Mouse (Mus musculus): ENCODE results near the gene Nae1. TPM values are rescaled to one million over a fixed set of nuclear protein-coding genes. Genes with fewer than 3 reads are reported as not detected.
"Not testable (repeated sequence)": the region's sequence is repeated elsewhere in the genome, so short reads cannot be mapped to it uniquely, and the experiment has no call there.

The Nae1 gene
- 10 to 100 TPM; 39.6 to 48.0 TPM for total RNA-seq (2021)
- long read RNA-seq, experiment 1, transcript Nae1-201 (20 exons, 1,808 nt): major isoform, 33 of 44 reads
- long read RNA-seq, experiment 1, partial matches to known transcripts: 3 of 44 reads
- long read RNA-seq, experiment 1, other reads (novel, unspliced or antisense): 8 of 44 reads
- long read RNA-seq, experiment 2, transcript Nae1-201 (20 exons, 1,808 nt): major isoform, 58 of 70 reads
- long read RNA-seq, experiment 2, partial matches to known transcripts: 0 of 70 reads
- long read RNA-seq, experiment 2, other reads (novel, unspliced or antisense): 12 of 70 reads

DNA sequence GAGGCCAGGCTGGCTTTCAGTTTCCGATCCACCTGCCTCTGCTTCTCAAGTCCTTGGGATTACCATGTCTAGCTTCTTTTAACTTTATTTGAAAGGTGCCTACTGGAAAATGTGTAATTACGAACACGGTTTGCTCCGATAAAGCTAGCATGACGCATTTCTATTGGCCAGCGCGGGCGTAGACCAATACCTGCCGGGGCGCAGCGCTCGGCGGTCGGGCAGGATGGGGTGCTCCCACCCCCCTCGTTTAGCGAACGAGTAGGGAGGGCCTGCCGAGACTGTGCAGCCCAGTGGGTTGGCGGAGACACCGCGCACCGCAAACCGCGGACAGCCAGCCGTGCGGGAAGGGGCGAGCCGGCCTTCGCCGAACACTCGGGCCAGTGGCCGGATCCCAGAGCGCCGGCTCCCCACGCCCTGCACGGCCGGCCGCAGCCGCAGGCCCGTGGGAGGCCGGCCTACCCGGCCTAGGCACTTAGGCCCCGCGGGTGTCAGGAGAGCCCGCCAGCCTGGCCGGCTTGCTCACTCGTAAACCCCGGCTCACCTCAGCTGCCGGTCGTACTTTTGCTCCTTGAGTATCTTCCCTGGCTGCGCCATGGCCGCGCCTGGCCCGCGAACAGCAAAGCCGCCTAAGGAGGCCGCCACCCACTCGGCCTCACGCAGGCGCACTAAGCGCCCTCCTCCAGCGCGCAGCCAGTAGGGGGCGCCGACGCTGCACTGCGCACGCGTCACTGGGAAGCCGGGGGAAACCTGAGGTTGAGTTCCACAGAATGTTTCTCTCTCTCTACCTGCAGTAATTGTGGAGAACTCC, at the start of gene Nae1, which contains the start of gene Car7:
TSS of gene Nae1 (minus strand) at position 667 of the 808 bp plus-strand sequence.
TSS of gene Car7 (plus strand) at position 719 of the 808 bp plus-strand sequence.
- peak; percentile 87 to 96 for DNase-seq (ENCODE audit: low spot score in 2 of 2)

DNA sequence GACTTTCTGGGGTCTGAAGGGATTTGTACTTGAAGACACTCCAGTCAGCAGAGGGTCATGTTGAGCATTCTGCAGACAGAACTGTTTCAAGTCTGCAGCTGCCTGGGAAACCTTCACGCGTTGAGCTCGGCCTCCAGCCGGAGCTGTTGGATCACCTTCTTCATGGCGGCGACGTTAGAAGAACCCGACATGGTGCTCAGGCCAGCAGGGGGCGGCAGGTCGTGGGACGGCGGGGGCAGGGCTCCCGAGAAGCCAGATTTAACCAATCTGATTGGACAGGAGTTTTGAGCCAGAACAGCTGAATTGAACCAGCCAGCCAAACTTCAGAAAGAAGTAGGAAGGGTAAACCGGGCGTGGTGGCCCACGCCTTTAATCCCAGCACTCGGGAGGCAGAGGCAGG, 43.2 kb upstream of the Nae1 start:
- DNase-seq (ENCODE audit: low spot score in 2 of 2): not testable (repeated sequence)

DNA sequence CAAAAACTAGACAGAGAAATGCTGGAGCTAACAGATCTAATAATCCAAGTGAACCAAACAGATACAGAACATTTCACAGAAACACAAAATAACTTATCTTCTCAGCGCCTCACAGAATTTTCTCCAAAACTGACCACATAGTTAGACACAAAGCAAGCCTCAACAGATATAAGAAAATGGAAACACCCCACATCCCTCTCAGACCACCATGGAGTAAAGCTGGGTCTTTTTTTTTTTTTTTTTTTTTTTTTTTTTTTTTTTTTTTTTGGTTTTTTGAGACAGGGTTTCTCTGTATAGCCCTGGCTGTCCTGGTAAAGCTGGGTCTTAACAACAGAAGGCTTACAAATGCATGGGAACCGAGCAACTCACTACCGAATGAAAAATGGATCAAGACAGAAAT, 42.4 kb upstream of the Nae1 start:
- no peak for DNase-seq (ENCODE audit: low spot score in 2 of 2)

DNA sequence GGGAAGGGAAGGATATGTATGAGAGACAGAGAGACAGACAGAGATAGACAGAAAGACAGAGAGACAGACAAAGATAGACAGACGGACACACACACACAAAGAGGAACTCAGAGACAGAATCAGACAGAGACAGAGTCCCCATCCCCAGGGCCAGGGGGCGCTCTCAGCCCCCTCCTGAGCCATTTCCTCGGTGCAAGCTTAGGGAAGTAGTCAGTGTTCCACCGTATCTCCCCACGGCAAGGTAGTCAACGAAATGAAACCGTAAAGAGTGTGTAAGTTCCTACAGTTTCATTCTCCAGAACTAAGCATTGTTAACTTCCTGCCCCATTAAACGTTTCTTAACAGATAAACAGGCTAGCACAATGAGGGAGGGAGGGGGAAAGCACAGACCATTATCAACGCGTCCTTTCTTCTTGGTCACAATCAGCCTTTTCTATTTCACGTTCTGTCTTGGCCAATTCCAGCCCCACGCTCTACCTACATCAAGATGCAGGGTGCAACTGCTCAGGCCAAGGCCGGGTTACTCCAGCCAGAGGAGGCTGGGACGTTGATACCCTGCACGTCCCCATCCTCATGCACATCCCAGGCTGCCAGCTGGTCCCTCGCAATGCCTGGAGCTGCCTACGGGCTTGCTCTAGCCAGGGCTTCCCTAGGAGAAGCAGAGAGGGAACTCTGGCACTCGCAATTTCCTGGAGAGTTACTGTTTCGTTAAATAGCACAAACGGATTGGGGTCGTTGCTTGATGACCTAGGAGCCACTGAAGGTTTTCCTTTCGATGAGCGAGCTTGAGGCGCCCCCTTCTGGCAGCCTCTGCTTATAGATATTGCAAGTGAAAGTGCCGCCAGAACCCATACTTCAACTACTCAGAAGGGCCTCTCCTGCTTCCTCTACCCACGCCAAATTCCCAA, 36.3 kb upstream of the Nae1 start:
- peak; percentile 56 to 64 for DNase-seq (ENCODE audit: low spot score in 2 of 2)

DNA sequence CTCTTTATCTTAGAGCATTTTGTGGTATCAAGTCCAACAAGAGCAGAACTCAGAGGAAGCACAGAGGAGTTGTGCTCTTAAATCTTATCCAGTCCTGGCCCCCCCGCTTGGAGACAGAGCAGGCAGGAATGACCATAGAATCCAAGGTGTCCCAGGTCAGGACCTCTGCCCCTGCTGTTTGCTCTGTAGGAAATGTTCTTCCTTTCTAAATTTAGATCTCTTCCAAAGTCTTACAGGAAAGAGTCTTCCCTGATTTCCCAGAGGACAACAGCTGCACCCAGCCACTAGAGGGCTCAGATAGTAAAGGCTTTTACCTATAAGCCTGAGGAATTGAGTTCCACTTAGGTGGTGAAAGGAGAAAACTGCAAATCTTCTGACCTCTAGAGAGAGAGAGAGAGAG, 35.1 kb upstream of the Nae1 start:
- DNase-seq (ENCODE audit: low spot score in 2 of 2): no peak

DNA sequence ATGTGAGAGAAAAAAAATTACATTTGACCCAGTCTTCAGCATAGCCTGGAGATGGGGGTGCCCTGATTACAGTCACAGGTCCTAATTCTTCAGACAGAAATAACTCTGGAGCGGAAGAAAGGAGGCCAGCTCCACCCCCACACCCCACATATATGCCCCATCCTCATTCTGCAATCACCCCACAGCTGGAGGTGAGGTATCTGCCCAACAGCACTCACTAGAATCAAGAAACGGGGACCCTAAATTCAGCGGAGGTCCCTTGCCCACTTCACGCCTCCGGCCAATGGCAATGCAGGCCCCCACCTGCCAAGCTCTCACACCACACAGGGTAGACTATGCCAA, 31.0 kb upstream of the Nae1 start:
- no peak for DNase-seq (ENCODE audit: low spot score in 2 of 2)

DNA sequence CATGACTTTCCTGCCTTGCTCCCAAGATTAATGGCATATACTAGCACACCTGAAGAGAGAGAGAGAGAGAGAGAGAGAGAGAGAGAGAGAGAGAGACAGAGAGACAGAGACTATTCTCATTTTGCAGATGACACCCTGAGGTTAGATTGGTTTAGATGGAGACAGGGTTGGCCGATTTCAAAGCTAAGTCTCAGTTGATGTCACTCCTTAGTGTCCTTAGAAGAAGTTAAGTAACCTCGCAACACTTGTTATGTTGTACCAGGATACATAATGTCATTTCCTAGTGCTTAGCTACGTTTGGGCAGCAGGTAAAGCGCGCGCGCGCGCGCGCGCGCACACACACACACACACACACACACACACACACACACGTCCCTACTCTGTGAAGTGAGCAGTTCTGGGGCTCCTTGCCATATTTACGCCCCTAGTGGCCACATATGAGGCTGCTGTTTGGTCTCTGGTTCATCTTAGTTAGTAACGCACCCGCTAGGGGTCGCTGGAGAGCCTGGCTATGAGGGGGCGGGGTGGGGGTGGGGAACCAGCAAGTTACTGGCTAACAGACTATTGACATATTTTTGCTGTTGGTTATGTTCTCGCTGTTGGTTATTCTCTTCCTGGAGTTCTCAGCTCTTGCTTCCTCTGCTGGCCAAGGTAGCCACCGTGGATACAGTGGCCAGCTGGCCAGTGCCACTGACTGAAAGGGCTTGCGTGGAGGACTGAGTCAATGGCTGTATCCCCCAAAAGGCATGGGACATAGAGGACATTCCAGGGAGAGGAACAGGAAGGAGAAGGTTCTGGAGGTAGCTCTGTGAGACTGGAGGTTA, 30.4 kb upstream of the Nae1 start:
- peak; percentile 41 to 74 for DNase-seq (ENCODE audit: low spot score in 2 of 2)

DNA sequence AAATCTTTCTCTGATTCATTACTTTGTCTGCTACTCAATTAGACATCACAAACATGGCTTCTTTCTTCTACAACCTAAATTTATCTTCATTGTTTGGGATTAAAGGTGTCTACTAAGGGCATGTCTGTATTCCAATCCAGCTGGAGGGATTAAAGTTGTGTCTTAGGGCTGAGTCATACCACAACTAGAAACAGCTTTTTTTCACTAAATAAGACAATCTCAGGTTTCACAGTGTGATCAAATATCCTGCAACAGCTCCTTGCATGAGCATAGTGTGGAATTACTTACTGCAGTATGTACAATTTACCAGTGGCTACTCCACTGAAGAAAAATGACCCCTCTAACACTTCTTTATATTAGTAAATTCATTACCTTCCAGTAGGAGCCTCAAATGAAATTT, 26.3 kb upstream of the Nae1 start:
- DNase-seq (ENCODE audit: low spot score in 2 of 2): no peak

DNA sequence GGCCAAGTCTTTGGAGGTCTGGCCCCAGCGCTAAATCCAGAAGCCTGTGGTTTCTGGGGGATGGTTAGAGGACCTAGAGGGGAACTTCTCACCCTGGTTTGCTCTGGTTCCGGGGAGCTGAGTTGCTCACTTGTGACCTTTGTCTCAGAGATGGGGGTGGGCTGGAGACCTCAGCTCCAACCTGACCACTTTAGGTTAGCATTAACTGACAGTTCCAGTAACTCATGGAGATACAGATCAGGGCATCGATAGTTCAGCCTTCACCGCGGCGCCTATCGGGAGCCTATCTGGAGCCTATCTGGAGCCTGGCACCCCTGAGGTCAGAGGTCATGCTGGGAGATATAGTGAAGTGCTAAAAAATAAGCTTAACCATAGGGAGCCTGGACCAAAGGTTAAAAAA, 22.8 kb upstream of the Nae1 start:
- no peak for DNase-seq (ENCODE audit: low spot score in 2 of 2)

DNA sequence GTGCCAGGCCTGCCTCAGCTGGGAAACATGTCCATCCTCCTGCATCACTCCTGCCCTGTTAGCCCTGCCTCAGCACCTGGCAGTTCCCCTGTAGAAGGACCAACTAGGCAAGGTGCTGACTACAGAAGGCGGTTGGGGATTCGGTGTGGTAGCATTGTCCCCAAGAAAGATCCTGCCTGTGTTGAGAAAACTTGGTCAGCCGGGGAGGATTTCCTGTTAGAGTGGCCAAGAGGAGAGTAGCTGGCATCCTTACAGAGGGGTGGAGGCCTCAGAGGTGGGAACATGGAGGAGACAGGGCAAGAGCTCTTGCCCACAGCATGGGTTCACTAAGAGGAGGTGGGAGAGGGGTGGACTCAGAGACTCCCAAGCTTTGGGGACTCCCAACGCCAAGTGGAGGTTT, 20.8 kb upstream of the Nae1 start:
- no peak for DNase-seq (ENCODE audit: low spot score in 2 of 2)

DNA sequence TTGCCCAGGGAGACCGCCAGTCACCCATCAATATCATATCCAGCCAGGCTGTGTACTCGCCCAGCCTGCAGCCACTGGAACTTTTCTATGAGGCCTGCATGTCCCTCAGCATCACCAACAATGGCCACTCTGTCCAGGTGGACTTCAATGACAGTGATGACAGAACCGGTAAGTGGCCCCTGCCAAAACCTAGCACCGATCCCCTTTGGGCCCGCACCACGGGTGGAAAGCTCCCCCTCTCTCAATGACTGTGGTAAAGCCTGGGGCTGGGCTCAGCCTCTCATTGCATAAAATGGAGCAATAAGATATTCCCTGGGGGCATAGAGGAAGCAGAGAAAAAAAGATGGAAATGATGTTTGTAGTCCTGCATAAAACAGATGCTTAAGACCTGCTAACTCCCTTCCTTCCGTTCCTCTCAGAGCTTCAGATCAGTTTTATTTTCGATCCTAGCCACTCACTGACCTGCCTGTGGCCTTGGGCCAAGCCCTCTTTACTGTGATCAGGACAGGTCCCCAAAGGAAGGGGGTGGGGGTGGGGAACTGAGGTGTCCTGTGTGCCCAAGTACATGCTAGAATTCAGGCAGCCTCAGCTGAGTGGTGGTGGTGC, 9.1 kb upstream of the Nae1 start:
- no peak for DNase-seq (ENCODE audit: low spot score in 2 of 2)

DNA sequence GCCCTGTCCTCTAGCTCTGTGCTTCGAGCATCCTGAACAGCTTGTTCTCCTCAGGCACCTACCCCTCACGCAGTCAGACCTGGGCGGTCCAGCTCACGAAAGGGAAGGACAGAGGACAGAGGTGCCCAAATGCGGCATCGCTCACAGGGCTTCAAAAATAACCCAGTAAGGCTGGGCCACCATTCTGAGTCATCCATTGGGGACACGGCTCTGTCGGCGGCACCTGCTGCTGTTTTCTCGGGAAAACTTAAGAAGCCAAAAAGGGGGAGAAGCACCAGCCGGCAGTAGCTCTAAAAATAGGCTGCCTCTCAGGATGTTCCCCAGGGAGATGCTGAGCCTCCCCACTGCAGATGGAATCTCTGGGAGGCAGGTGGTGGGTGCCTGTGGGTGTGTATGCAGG, 7.7 kb upstream of the Nae1 start:
- no peak for DNase-seq (ENCODE audit: low spot score in 2 of 2)

DNA sequence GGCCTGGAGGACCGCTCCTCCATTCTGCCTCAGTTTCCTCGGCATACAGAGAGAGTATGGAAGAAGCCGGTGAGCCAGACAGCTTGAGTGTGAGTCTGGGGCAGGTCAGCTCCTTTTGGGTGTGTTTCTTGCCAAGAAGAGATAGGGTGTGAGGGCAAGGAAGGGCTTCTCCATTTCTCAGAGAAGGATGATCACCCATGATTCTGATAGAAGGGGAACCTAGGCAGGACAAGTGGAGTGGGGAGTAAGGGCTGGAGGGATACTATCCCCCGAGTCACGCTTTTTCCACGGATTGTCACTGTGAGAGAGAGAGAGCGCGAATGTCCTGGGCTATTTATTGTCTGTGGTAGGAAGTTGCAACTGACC, 7.1 kb upstream of the Nae1 start:
- DNase-seq (ENCODE audit: low spot score in 2 of 2): no peak

DNA sequence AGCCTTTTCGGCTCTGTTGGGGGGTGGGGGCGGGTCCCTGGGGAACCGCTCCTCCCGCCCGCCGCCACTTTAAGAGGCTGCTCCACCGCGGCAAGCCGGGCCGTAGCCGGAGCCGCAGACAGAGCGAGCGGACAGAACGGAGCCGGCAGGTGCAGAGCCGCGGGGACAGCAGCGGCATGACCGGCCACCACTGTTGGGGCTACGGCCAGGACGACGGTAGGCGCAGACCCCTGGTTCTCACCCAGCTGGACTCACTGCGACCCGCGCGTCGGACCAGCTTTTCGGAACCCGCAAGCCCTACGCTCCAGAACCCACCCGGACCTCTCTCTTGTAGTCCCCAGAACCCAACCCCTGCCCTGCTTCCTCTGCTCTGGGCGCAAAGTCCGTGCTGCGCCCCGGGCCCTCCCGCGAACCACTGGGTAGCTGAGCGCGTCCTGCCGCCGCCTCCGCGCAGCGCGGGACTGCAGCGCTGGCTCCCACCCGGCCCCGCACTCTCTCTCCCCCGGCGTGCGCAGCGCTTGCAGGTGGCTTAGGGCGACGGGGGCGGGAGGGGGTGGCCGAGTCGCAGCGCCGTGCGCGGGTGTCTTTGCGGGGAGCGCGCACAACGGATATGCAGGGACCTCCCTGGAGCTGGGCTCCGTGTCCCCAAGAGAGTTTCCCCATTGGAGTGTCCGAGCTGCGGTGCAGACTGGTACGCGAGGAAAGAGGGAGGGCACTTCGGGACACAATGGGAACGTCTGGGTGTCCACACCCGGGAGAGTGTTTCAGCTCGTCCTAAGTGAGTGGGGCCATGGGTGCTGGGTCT, 6.5 kb upstream of the Nae1 start:
- DNase-seq (ENCODE audit: low spot score in 2 of 2): no peak

DNA sequence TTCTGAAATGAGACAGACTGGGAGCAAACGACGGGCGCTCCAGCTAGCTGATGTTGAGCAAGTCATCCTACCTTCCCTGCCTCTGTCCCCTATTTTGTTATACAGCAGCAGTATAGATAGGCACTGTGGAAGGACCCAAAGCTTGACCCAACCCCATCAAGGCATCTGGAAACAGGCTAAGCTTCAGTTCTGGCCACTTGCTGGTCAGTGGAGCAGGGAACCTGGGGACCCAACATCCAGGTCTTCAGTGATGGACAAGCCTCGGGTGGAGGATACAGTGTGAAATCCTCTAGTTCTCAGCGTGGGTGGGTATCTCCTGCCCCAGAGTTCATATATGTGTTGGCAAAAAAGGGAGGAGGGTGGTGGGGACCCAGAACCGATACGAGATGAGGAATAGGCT, 5.8 kb upstream of the Nae1 start:
- DNase-seq (ENCODE audit: low spot score in 2 of 2): no peak

DNA sequence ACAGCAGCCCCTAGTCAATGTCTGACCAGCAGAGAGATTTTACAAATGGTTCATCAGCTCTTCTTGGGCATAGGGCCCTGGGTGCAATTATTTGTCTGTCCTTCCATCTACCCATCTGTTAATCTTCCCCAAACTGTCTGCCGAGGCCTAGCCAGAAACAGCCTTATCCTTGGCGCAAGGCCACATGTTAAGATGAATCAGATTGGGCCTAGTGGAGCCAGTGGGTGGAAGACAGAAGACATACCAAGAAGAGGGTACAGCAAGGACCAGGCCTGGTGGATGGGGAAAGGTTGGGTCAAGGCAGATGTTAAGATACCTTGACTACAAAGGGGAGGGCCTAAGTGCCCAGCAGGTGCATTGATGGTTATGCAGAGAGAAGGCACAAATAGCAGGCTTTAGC, 5.1 kb upstream of the Nae1 start:
- DNase-seq (ENCODE audit: low spot score in 2 of 2): no peak

DNA sequence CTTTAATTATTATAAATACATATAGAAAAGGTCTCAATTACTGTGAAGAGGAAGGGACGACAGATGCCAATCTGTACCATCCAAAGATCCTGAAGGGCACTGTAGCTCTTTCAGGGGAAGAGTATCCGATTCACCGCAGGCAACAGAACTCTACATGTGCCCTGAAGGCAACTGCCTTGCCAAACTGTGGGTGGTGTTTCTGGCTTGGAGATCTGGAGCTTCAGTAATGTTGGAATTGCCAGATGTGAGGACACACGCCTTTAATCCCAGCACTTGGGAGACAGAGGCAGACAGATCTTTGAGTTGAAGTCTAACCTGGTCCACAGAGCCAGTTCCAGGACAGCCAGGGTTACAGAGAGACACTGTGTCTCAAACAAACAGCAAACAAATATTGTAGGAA, 4.5 kb upstream of the Nae1 start:
- DNase-seq (ENCODE audit: low spot score in 2 of 2): no peak

DNA sequence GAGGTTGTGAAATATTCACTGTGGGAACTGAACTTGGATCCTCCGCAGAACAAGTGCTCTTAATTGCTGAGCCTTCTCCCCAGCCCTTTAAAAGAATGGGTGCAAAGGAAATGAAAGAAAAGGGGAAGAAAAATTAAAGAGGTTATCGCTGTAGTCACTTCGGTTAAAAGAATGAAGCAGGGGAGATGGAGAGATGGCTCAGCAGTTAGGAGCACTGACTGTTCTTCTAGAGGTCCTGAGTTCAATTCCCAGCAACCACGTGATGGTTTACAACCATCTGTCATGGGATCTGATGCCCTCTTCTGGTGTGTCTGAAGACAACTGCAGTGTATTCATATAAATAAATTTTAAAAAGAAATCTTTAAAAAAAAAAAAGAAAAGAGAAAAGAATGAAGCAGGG, 1.6 kb upstream of the Nae1 start:
- no peak for DNase-seq (ENCODE audit: low spot score in 2 of 2)

DNA sequence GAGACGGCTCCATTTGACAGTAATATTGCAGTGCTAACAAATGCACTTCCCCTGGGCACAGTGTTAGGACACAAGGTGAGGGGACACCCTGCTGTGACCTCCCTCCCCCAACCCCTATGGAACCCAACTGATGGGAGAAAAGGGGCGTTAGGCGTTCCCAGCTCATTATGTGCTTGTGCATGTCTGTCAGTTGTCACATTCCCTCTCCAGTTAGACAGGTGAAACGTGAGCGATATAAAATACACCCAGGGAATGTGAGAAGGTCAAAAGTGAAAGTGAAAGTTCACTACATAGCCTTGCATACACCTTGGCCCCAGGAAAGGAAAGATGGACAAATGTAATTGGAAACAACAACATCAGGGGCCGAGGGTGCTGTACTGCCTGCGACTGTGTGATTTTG, 941 bp upstream of the Nae1 start:
- no peak for DNase-seq (ENCODE audit: low spot score in 2 of 2)

DNA sequence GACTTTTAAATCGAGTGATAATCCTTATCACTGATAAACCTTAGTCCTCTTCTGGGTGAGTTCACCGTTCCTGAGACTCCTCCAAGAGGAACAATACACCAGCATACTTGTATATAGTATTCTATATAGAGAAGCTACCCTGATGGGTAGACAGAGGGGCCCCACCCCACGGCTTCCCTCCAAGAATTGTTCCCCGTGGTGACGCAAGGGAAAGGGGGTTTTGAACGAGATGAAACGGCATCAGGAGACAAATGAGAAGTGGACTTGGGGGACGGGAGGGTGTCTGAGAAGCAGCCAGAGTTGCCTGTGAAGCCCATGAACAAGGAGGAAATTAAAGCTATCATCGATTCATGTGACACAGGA, 323 bp upstream of the Nae1 start:
- DNase-seq (ENCODE audit: low spot score in 2 of 2): no peak
